27 mouse cellular contexts compared by ENCODE assay signal in the genomic region with DNA sequence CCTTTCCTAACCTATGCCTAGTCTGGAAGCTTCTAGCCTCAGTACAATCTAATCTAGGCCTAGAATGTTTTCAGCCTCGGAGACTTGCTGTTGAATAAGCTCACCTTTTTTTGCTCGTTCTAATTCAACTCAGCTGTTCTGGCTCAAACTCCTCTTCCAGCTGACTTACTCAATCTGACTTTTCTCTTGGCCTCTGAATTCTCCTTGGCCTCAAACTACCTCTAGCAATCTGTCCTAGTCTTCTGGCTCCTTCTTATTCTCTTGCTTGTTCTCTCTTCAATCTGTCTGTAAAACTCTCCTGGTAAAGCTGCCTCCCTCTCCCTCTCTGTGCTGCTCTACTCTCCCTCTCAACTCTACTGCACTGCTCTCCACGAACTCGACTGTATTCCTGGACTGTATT. TPM values are rescaled to one million over a fixed set of nuclear protein-coding genes. Genes with fewer than 3 reads are reported as not detected.
DNase-seq lines count a peak whose midpoint lies in the region; ATAC-seq and TF ChIP-seq lines count a peak whose summit lies in the region.
"Had no signal": no experiment of that assay in that cellular context is flagged by ENCODE, and none has a peak within 500 bp of the region (broad histone marks: within the 10 kb centered on the region; RNA-seq: fewer than 3 reads in every experiment).

No protein-coding gene starts in this region.

- no peak for TF ChIP-seq EP300 in heart, postnatal 0 days (IDR thresholded peaks at IDR 0.05; ENCODE audit: low read depth)

- no peak overlapping the region for H3K9ac ChIP-seq in heart, postnatal 0 days (replicated peaks; ENCODE audit: low read depth, low read length)
- no peak overlapping the region for H3K9ac ChIP-seq in limb, embryonic 14.5 days (ENCODE audit: low read depth, low read length, severe bottlenecking)
- H3K9ac ChIP-seq in forebrain, embryonic 13.5 days: no peak overlapping the region
- H3K9ac ChIP-seq: forebrain, embryonic 15.5 days; hindbrain, embryonic 13.5 days; liver, embryonic 15.5 days; lung, embryonic 15.5 days; neural tube, embryonic 12.5 days; stomach, embryonic 15.5 days had no signal

- 53% methylated on average over 4 of the region's 4 CpGs for whole genome bisulfite sequencing in heart, postnatal 0 days
- WGBS in limb, embryonic 14.5 days: 63% methylated on average over 4 of the region's 4 CpGs
- 87% methylated on average over 4 of the region's 4 CpGs for WGBS in forebrain, embryonic 13.5 days

- H3K36me3 ChIP-seq in heart, postnatal 0 days (replicated peaks; ENCODE audit: control insufficient read depth, insufficient read depth, low read length): peaks cover 77% of the 10 kb centered on the region
- H3K36me3 ChIP-seq in limb, embryonic 14.5 days (ENCODE audit: control insufficient read depth, insufficient read depth, low read length): peaks cover 77% of the 10 kb centered on the region
- H3K36me3 ChIP-seq in forebrain, embryonic 13.5 days (ENCODE audit: poor library complexity, severe bottlenecking): peaks cover 79% of the 10 kb centered on the region

- H3K27me3 ChIP-seq in heart, postnatal 0 days (ENCODE audit: control insufficient read depth, insufficient read depth, low read length): no peaks in the 10 kb centered on the region
- H3K27me3 ChIP-seq in limb, embryonic 14.5 days (ENCODE audit: control insufficient read depth, insufficient read depth, low read length): no peaks in the 10 kb centered on the region
- no peaks in the 10 kb centered on the region for H3K27me3 ChIP-seq in forebrain, embryonic 13.5 days
- H3K27me3 ChIP-seq: forebrain, embryonic 15.5 days; hindbrain, embryonic 13.5 days; liver, embryonic 15.5 days; lung, embryonic 15.5 days; neural tube, embryonic 12.5 days; stomach, embryonic 15.5 days had no signal

- TF ChIP-seq CTCF in gastrocnemius, adult 2 months (IDR thresholded peaks at IDR 0.05): no peak
- TF ChIP-seq CTCF in heart, postnatal 0 days (IDR thresholded peaks at IDR 0.05; ENCODE audit: low read depth): no peak

- H3K4me3 ChIP-seq in gastrocnemius, adult 2 months: no peak overlapping the region
- no peak overlapping the region for H3K4me3 ChIP-seq in heart, postnatal 0 days (ENCODE audit: low read depth, low read length)
- H3K4me3 ChIP-seq in limb, embryonic 14.5 days (replicated peaks; ENCODE audit: low read length): no peak overlapping the region
- no peak overlapping the region for H3K4me3 ChIP-seq in forebrain, embryonic 13.5 days
- H3K4me3 ChIP-seq: forebrain, embryonic 15.5 days; hindbrain, embryonic 13.5 days; liver, embryonic 15.5 days; lung, embryonic 15.5 days; neural tube, embryonic 12.5 days; stomach, embryonic 15.5 days had no signal

- no peak for ATAC-seq in heart, postnatal 0 days (ENCODE audit: insufficient read depth, low read depth)
- no peak for ATAC-seq in limb, embryonic 14.5 days (ENCODE audit: low FRiP score, low read depth)
- ATAC-seq in forebrain, embryonic 13.5 days: no peak
- ATAC-seq: forebrain, embryonic 15.5 days; intestine, embryonic 16.5 days; midbrain, embryonic 16.5 days had no signal

- no peak for TF ChIP-seq POLR2A in limb, embryonic 14.5 days (IDR thresholded peaks at IDR 0.05; ENCODE audit: borderline replicate concordance, extremely low read depth, insufficient read depth, insufficient read length)

- H3K9me3 ChIP-seq in heart, postnatal 0 days (replicated peaks; ENCODE audit: control insufficient read depth, low read length): no peaks in the 10 kb centered on the region
- H3K9me3 ChIP-seq in limb, embryonic 14.5 days (ENCODE audit: control insufficient read depth, low read length): no peaks in the 10 kb centered on the region
- H3K9me3 ChIP-seq in forebrain, embryonic 13.5 days (replicated peaks): no peaks in the 10 kb centered on the region
- H3K9me3 ChIP-seq: forebrain, embryonic 15.5 days; hindbrain, embryonic 13.5 days; liver, embryonic 15.5 days; lung, embryonic 15.5 days; neural tube, embryonic 12.5 days; stomach, embryonic 15.5 days had no signal

- H3K4me1 ChIP-seq in heart, postnatal 0 days (ENCODE audit: control insufficient read depth, insufficient read depth): no peaks in the 10 kb centered on the region
- H3K4me1 ChIP-seq in limb, embryonic 14.5 days (ENCODE audit: control insufficient read depth, insufficient read depth, low read length): no peaks in the 10 kb centered on the region
- no peaks in the 10 kb centered on the region for H3K4me1 ChIP-seq in forebrain, embryonic 13.5 days
- H3K4me1 ChIP-seq: forebrain, embryonic 15.5 days; liver, embryonic 15.5 days; lung, embryonic 15.5 days; stomach, embryonic 15.5 days had no signal

- DNase-seq in gastrocnemius, adult 2 months: no peak
- no peak for DNase-seq in gastrocnemius, adult 8-10 months (ENCODE audit: low spot score in 2 of 2)
- no peak for DNase-seq in heart, postnatal 0 days (ENCODE audit: low spot score)
- no peak for DNase-seq in heart, postnatal 25 days (ENCODE audit: low spot score)
- DNase-seq in adipocyte (ENCODE audit: low spot score): peak; percentile 52
- DNase-seq in limb, embryonic 14.5 days (ENCODE audit: low spot score): peak; percentile 9
- DNase-seq: adrenal gland, postnatal 25 days; cerebellum, adult 18-20 months; cerebellum, postnatal 10 days; gastrocnemius, postnatal 25 days; heart, postnatal 36 days; kidney, adult 8-10 months; kidney, postnatal 4 days; left cerebral cortex, postnatal 4 days; lung, postnatal 36 days; right cerebral cortex, postnatal 14 days had no signal

- no peak overlapping the region for H3K4me2 ChIP-seq in heart, postnatal 0 days (ENCODE audit: low read depth, low read length)
- H3K4me2 ChIP-seq in limb, embryonic 14.5 days (replicated peaks; ENCODE audit: low read depth, low read length, severe bottlenecking): no peak overlapping the region
- no peak overlapping the region for H3K4me2 ChIP-seq in forebrain, embryonic 13.5 days
- H3K4me2 ChIP-seq: forebrain, embryonic 15.5 days; heart, embryonic 11.5 days; hindbrain, embryonic 13.5 days; liver, embryonic 15.5 days; lung, embryonic 15.5 days; midbrain, embryonic 11.5 days; neural tube, embryonic 12.5 days; stomach, embryonic 15.5 days had no signal

- peak overlapping the region; percentile 63; the same call in 1 of the 2 replicates for H3K27ac ChIP-seq in gastrocnemius, adult 2 months
- peak overlapping the region; percentile 20; the same call in 1 of the 2 replicates for H3K27ac ChIP-seq in heart, postnatal 0 days (ENCODE audit: low read depth)
- no peak overlapping the region for H3K27ac ChIP-seq in limb, embryonic 14.5 days (replicated peaks; ENCODE audit: low read depth, low read length)
- H3K27ac ChIP-seq in forebrain, embryonic 13.5 days: no peak overlapping the region
- H3K27ac ChIP-seq: forebrain, embryonic 15.5 days; hindbrain, embryonic 13.5 days; liver, embryonic 15.5 days; lung, embryonic 15.5 days; neural tube, embryonic 12.5 days; stomach, embryonic 15.5 days had no signal

- intact Hi-C loops in gastrocnemius, adult 2 months (cut with DNase I): no loop called here
- intact Hi-C loops in heart, postnatal 25 days (cut with DNase I): no loop called here

RNA-seq across cellular contexts. Expression of gene Slc25a17, which starts 35.6 kb away (rescaled TPM):
- total RNA-seq in gastrocnemius, adult 2 months (2021): 10 to 100 TPM in 1 of 2 experiments, 1 to 10 TPM in 1; 8.7 to 10.8 TPM
- total RNA-seq in gastrocnemius, adult 8-10 months (2022): 1 to 10 TPM; 4.9 to 8.7 (median 7.5) TPM
- total RNA-seq in heart, postnatal 0 days (2014; rRNA removed; ENCODE audit: low replicate concordance): 20.1 and 35.7 TPM in 2 replicates
- polyA plus RNA-seq in heart, postnatal 0 days (2015; fragmentation: Nextera tagmentation; extraction: Ambion mirVana): 39.8 and 40.8 TPM in 2 replicates
- 10 to 100 TPM; 17.2 to 17.8 TPM for total RNA-seq in heart, postnatal 25 days (2021)
- polyA plus RNA-seq in limb, embryonic 14.5 days (2012; rRNA removed): 94.6 and 97.3 TPM in 2 replicates
- 124 and 126 TPM in 2 replicates for polyA plus RNA-seq in limb, embryonic 14.5 days (2014; fragmentation: Nextera tagmentation; extraction: Ambion mirVana)
- 129 and 130 TPM in 2 replicates for polyA plus RNA-seq in forebrain, embryonic 13.5 days (2015; fragmentation: Nextera tagmentation; extraction: Ambion mirVana)

Comparison
In these comparisons a context has a peak if more than half of its experiments do, and no peak if none do; other contexts are left out.
1. DNase-seq: peak in adipocyte (single experiment) and limb, embryonic 14.5 days (single experiment); none in gastrocnemius, adult 2 months (single experiment), gastrocnemius, adult 8-10 months (0 of 2), heart, postnatal 0 days (single experiment) and heart, postnatal 25 days (single experiment).
2. H3K27ac ChIP-seq: peak in gastrocnemius, adult 2 months (single experiment) and heart, postnatal 0 days (single experiment); none in limb, embryonic 14.5 days (single experiment) and forebrain, embryonic 13.5 days (single experiment).